Mouse (Mus musculus): ENCODE results near the gene Olfr1328. TPM values are rescaled to one million over a fixed set of nuclear protein-coding genes. Genes with fewer than 3 reads are reported as not detected.

Gene Olfr1328
- polyA plus RNA-seq, 1 experiment = not detected

DNA sequence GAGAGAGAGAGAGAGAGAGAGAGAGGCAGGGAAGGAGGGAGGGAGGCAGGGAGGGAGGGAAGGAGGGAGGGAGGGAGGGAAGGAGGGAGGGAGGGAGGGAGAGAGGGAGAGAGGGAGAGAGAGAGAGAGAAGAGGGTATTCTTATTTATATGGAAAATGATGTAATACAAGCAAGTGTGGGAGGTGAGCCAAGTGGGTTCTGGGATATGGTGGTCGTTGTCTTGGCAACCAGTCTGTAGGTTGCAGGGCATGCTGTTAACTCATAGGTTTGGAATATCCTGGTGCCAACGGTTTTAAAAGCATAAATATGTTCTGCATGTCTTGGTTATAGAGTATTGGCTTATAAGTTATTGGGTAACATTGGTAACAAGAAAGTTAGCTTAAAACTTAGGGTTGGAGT is 36.4 kb downstream of the Olfr1328 start:
- no peaks in the 10 kb centered on the region for H3K27me3 ChIP-seq (ENCODE audit: control insufficient read depth, insufficient read depth, low read length)
- TF ChIP-seq POLR2A (IDR thresholded peaks at IDR 0.05; ENCODE audit: control insufficient read depth, extremely low read depth, insufficient read depth, low read length, poor library complexity) (no peak), CTCF (IDR thresholded peaks at IDR 0.05; ENCODE audit: borderline replicate concordance, control insufficient read depth, extremely low read depth, insufficient read depth, low read length, poor library complexity) (no peak)
- no peaks in the 10 kb centered on the region for H3K4me1 ChIP-seq (replicated peaks; ENCODE audit: control insufficient read depth, insufficient read depth, low read length)
- H3K27ac ChIP-seq (ENCODE audit: control insufficient read depth, insufficient read depth, low read length) = no peak overlapping the region
- no peaks in the 10 kb centered on the region for H3K36me3 ChIP-seq (ENCODE audit: control insufficient read depth, insufficient read depth, low read length)
- WGBS = 76% methylated on average over 2 of the region's 2 CpGs
- no peak for DNase-seq
- no peak overlapping the region for H3K4me3 ChIP-seq (ENCODE audit: control insufficient read depth, insufficient read depth, low read length)

DNA sequence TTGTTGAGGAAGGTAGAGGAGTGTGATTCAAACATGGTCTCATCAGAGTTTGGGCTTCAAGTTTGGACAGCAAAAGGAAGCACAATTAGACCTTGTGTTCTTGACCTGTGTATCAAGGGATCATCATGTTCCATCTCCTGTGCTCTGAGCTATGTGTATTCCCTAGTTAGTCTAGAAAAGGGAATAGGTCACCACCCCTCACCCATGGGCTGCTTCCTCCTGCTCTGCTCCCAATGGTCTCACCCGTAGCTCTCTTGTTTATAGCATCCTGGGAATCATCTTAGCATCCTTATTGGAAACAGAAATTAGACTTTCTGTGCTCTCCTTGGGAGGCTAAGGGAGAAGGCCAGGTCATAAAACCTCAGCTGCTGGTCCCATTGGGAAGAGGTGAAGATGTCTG is 50.1 kb downstream of the Olfr1328 start, which contains the start of gene Olfr1330:
Gene Olfr1330 (plus strand): TSS at position 301 of the 400 bp plus-strand sequence.
- no peaks in the 10 kb centered on the region for H3K36me3 ChIP-seq (ENCODE audit: control insufficient read depth, insufficient read depth, low read length)
- no peak within 1 kb of the TSS for H3K4me3 ChIP-seq (ENCODE audit: control insufficient read depth, insufficient read depth, low read length)
- no peak within 1 kb of the TSS for H3K27ac ChIP-seq (ENCODE audit: control insufficient read depth, insufficient read depth, low read length)
- WGBS = 89% methylated on average over 1 of the region's 1 CpGs
- TF ChIP-seq CTCF (IDR thresholded peaks at IDR 0.05; ENCODE audit: borderline replicate concordance, control insufficient read depth, extremely low read depth, insufficient read depth, low read length, poor library complexity) (no peak), POLR2A (IDR thresholded peaks at IDR 0.05; ENCODE audit: control insufficient read depth, extremely low read depth, insufficient read depth, low read length, poor library complexity) (no peak)
- DNase-seq = no peak
- no peaks in the 10 kb centered on the region for H3K4me1 ChIP-seq (replicated peaks; ENCODE audit: control insufficient read depth, insufficient read depth, low read length)
- no peaks in the 10 kb centered on the region for H3K27me3 ChIP-seq (ENCODE audit: control insufficient read depth, insufficient read depth, low read length)

Other genes starting within 250 kb of the Olfr1328 start
- 0.13 TPM in 1 of 2 replicates, not detected in the other for gene Olfr1342, start 245.9 kb downstream of the Olfr1328 start, polyA plus RNA-seq (2012; rRNA removed)
- gene Olfr1341, start 235.1 kb downstream of the Olfr1328 start, polyA plus RNA-seq (2012; rRNA removed) = 0.15 TPM in 1 of 2 replicates, not detected in the other
- gene Olfr1340, start 218.5 kb downstream of the Olfr1328 start, polyA plus RNA-seq (2012; rRNA removed) = not detected in 2 replicates
- gene Olfr1339, start 206.4 kb downstream of the Olfr1328 start, polyA plus RNA-seq (2012; rRNA removed) = not detected in 2 replicates
- gene Olfr1338, start 179.9 kb downstream of the Olfr1328 start, polyA plus RNA-seq (2012; rRNA removed) = not detected in 2 replicates
- 0.11 TPM in 1 of 2 replicates, not detected in the other for gene Olfr1337, start 156.0 kb downstream of the Olfr1328 start, polyA plus RNA-seq (2012; rRNA removed)
- gene Olfr1335, start 128.7 kb downstream of the Olfr1328 start, polyA plus RNA-seq (2012; rRNA removed) = not detected in 2 replicates
- not detected in 2 replicates for gene Olfr1333, start 102.3 kb downstream of the Olfr1328 start, polyA plus RNA-seq (2012; rRNA removed)
- not detected in 2 replicates for gene Olfr1331, start 74.0 kb downstream of the Olfr1328 start, polyA plus RNA-seq (2012; rRNA removed)
- gene Olfr1330, start 50.0 kb downstream of the Olfr1328 start, polyA plus RNA-seq (2012; rRNA removed) = not detected in 2 replicates
- gene Olfr1329, start 21.1 kb downstream of the Olfr1328 start, polyA plus RNA-seq (2012; rRNA removed) = not detected in 2 replicates
- 0.10 and 0.18 TPM in 2 replicates for gene Lao1, start 23.0 kb upstream of the Olfr1328 start, polyA plus RNA-seq (2012; rRNA removed)
- 42.2 and 42.5 TPM in 2 replicates for gene Slc2a1, start 170.1 kb upstream of the Olfr1328 start, polyA plus RNA-seq (2012; rRNA removed)
- 12.9 and 19.1 TPM in 2 replicates for gene Zfp691, start 235.6 kb upstream of the Olfr1328 start, polyA plus RNA-seq (2012; rRNA removed)

Measured in thymus, adult 2 months (tissue).